Mouse (Mus musculus) embryonic fibroblast, embryonic 13.5 days (primary cell): ENCODE results near the gene Myo5a.

ENCODE experiments used
- CTCF ChIP-seq: IDR thresholded peaks from 2 replicates; pipeline ENCODE4 v1.5.1; 2011; ENCODE audit warnings: mild to moderate bottlenecking, control low read depth, low read length, moderate library complexity, borderline replicate concordance; ENCODE audit not compliant: insufficient read depth
- POLR2A ChIP-seq: IDR thresholded peaks from 2 replicates; pipeline ENCODE4 v1.6.1; 2011; ENCODE audit warnings: low read depth, mild to moderate bottlenecking, control low read depth, low read length, moderate library complexity

DNA sequence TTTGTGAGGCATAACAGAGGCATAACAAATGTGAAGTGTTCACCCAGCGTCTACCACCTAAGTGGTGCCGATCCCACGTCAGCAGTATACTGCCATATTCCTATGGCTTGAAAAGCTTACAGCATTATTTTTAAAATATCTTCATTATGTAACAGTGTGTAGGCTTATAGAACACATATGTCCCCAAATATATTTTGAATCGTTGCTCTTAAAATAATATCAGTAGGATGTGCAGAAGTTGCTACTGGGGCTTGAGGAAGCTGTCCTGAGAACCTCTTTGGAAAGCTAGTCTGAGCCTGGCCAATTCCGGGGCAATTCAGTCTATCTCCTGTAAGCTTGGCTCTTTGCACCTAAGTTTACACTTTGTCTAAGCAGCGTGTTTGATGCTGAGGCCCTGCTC lies 177.1 kb downstream of the Myo5a start:
- TF ChIP-seq CTCF: no peak
- TF ChIP-seq POLR2A: no peak
